Mouse (Mus musculus) midbrain, embryonic 11.5 days (tissue): ENCODE results near the gene Acsbg1. TPM values are rescaled to one million over a fixed set of nuclear protein-coding genes. Genes with fewer than 3 reads are reported as not detected.
"Not testable (repeated sequence)": the region's sequence is repeated elsewhere in the genome, so short reads cannot be mapped to it uniquely, and the experiment has no call there.

Source experiments
- ATAC-seq: fragments of 200-750 bp; cut with Nextera tagmentation; 2 replicates; pipeline ENCODE4 v1.8.0; 2017; ENCODE audit warnings: moderate TSS enrichment, moderate library complexity; ENCODE audit not compliant: low FRiP score
- DNase-seq: peaks from one replicate; pipeline ENCODE4 v3.0.0; 2015; ENCODE audit warnings: low spot score; ENCODE audit errors: missing footprints
- H3K27ac ChIP-seq: fragments of 300-500 bp; sonication (generic); 2 replicates; pipeline ENCODE4 v1.5.1; 2014; ENCODE audit warnings: low read depth, low read length
- H3K27me3 ChIP-seq: fragments of 300-500 bp; sonication (generic); 2 replicates; pipeline ENCODE4 v1.6.1; 2014; ENCODE audit warnings: mild to moderate bottlenecking, low read length, moderate library complexity, mixed read lengths; ENCODE audit not compliant: control insufficient read depth, insufficient read depth
- H3K36me3 ChIP-seq: fragments of 300-500 bp; sonication (generic); 2 replicates; pipeline ENCODE4 v1.6.1; 2014; ENCODE audit warnings: mild to moderate bottlenecking, low read length, moderate library complexity, mixed read lengths; ENCODE audit not compliant: control insufficient read depth, insufficient read depth
- H3K4me1 ChIP-seq: fragments of 300-500 bp; sonication (generic); 2 replicates; pipeline ENCODE4 v1.6.1; 2014; ENCODE audit warnings: low read length; ENCODE audit not compliant: control insufficient read depth, insufficient read depth
- H3K4me2 ChIP-seq: fragments of 300-500 bp; sonication (generic); 2 replicates; pipeline ENCODE4 v1.6.1; 2014; ENCODE audit warnings: mild to moderate bottlenecking, moderate library complexity
- H3K4me3 ChIP-seq: fragments of 300-500 bp; sonication (generic); 2 replicates; pipeline ENCODE4 v1.5.1; 2014; ENCODE audit warnings: low read depth, low read length
- H3K9ac ChIP-seq: fragments of 300-500 bp; sonication (generic); 2 replicates; pipeline ENCODE4 v1.6.1; 2014; ENCODE audit warnings: low read length
- H3K9me3 ChIP-seq: fragments of 300-500 bp; sonication (generic); 2 replicates; pipeline ENCODE4 v1.6.1; 2016; ENCODE audit warnings: low read length; ENCODE audit not compliant: control insufficient read depth
- WGBS: fragments of 180-500 bp; shearing (Covaris S2); extraction: QIAGEN DNeasy Blood & Tissue Kit; methylation state at CpG from one replicate; pipeline ENCODE4 v1.1.7; 2014; 5-methylcytosine and 5-hydroxymethylcytosine counted together
- polyA plus RNA-seq: library from polyadenylated mRNA; unstranded; fragments of >200 nt; fragmentation: Nextera tagmentation; extraction: Ambion mirVana; gene quantifications from 2 replicates; pipeline ENCODE4 v1.2.1, GENCODE M21; 2014

The Acsbg1 gene
- polyA plus RNA-seq, 1 experiment from 2014 or later, result 9.9 TPM

DNA sequence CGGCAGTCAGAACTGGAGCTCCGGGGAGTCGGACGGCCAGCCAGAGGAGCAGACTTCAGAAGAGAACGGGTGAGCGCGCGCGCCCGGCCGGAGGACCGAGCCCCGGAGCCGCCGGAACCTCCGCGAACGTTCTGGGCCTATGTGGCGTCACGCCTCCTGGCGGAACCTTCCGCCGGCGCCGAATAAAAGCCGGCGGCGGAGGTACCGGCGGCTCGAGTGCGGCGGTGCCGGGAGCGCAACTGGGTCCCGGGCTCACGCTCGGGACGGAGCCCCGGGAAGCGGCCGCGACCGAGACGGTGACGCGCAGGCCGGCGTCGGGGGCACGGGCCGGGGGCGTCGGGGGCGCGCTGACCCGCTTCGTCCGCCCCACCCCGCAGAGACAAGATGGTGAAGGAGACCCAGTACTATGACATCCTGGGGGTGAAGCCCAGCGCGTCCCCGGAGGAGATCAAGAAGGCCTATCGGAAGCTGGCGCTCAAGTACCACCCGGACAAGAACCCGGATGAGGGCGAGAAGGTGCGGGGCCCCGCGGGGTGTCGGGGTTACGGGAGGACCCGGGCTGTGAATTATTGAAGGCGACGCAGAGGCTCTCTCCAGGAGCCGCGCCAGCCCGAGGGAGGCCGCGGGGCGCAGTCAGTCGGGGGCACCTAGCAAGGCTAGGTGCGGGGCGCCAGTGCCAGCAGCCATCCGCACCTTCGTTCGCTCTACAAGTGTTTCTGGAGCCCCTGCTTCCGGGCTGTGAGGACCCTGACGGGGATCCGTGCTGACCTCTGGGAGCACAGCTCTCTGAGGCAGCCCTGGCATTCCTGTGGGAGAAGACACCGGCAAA lies 37.9 kb upstream of the Acsbg1 start:
- Histone ChIP-seq H3K9ac (peak overlapping the region; percentile 59), H3K4me3 (peak overlapping the region; percentile 47), H3K9me3 (no peaks in the 10 kb centered on the region), H3K27ac (no peak overlapping the region), H3K4me1 (no peaks in the 10 kb centered on the region), H3K36me3 (no peaks in the 10 kb centered on the region), H3K27me3 (peaks cover 26% of the 10 kb centered on the region), H3K4me2 (peak overlapping the region; percentile 76)
- DNase-seq (peak; percentile 96), ATAC-seq (peak; percentile 77)
- under 1% methylated on average over 91 of the region's 92 CpGs for WGBS

DNA sequence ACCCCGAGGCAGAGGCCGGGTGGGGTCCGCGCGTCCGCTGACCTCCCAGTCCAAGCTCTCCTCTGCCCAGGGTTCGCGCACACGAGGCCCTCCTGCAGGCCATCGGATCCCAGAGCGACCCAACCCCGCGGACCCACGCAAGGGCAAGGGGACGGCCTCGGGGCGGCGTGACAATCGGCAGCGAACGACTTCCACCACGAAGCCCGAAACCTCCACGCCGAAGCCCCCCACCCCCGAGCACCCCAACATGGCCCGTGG lies 37.3 kb upstream of the Acsbg1 start:
- Histone ChIP-seq H3K4me3 (peak overlapping the region; percentile 47), H3K36me3 (no peaks in the 10 kb centered on the region), H3K4me1 (no peaks in the 10 kb centered on the region), H3K9me3 (no peaks in the 10 kb centered on the region), H3K4me2 (peak overlapping the region; percentile 76), H3K27me3 (peaks cover 26% of the 10 kb centered on the region), H3K9ac (peak overlapping the region; percentile 59), H3K27ac (no peak overlapping the region)
- DNase-seq (no peak), ATAC-seq (no peak; the same call in none of the 2 replicates)
- 11% methylated on average over 27 of the region's 27 CpGs for WGBS

DNA sequence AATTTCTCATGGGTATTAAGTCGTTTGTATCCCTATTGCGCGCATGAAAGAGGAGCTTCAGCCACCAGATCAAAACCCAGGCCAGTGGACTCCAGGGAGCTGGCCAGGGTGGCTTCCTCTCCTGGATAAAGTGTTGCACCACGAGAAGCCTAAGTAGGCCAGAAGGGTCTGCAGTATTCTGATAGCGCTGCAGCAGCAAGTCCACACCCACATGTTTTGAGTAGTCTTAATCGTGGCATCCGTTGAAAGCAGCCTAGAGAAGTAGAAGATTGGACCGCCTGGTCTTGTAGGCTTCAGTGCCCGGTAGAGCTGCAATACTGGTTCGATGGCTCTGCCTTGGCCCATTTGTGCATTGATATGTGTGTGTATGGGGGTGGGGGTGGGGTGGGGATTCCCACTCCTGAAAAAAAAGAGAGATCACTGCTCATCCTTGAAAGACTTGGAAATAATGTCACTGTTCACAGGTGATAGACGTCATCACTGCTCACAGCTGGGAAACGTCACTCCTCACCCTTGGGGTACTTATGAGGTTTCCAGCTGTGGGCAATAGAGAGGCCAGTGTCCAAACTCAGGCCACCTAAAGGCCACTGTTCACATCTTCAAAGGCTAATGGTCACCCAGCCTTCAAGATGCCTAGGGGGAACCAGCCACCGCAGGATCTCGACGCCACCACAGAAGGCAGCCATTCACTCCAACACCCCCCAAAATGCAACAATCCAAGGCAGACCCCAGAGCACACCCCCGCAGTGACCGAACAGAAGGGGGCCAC lies 36.8 kb upstream of the Acsbg1 start, which contains the start of gene Dnaja4:
Gene Dnaja4 (plus strand): TSS at position 556 of the 769 bp plus-strand sequence.
- Histone ChIP-seq H3K36me3 (no peaks in the 10 kb centered on the region), H3K9me3 (no peaks in the 10 kb centered on the region), H3K4me2 (peak within 1 kb of the TSS; percentile 76), H3K27ac (no peak within 1 kb of the TSS), H3K27me3 (peaks cover 26% of the 10 kb centered on the region), H3K4me3 (peak within 1 kb of the TSS; percentile 47), H3K4me1 (no peaks in the 10 kb centered on the region), H3K9ac (peak within 1 kb of the TSS; percentile 59)
- 71% methylated on average over 17 of the region's 17 CpGs for WGBS
- DNase-seq (no peak), ATAC-seq (peak; percentile 51)

DNA sequence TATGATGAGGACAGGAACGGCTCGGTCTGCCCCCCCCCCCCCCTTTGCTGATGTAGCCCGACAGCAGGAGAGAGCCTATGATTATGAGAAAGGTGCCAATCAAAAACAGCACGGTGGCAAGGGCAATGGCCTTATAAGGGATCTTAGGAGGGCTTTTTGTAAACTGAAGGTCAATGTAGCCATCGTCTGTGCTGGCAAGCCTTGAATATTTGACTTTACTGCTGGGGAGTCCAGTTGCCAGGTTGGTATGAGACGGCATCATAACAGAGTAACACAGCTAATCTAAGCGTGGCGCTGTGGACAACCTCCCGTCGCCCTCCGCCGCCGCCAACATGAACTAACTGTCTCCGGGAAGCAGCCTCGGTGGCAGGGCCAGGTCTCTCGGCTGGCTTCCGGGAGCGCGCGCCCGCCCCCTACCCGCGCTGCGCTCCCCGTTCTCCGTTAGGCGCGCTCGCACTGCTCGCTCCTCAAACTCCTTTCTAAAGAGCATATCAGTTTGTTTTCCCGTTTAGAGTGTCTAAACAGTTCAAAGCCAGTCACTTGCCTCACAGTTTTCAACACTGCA lies 29.7 kb upstream of the Acsbg1 start:
- not testable (repeated sequence) for H3K36me3 ChIP-seq, H3K27ac ChIP-seq, H3K27me3 ChIP-seq, H3K4me1 ChIP-seq, H3K9me3 ChIP-seq, ATAC-seq
- Histone ChIP-seq H3K4me3 (peak overlapping the region; percentile 21), H3K4me2 (peak overlapping the region; percentile 48), H3K9ac (peak overlapping the region; percentile 56)
- DNase-seq, result peak; percentile 90
- 3% methylated on average over 31 of the region's 31 CpGs for WGBS

DNA sequence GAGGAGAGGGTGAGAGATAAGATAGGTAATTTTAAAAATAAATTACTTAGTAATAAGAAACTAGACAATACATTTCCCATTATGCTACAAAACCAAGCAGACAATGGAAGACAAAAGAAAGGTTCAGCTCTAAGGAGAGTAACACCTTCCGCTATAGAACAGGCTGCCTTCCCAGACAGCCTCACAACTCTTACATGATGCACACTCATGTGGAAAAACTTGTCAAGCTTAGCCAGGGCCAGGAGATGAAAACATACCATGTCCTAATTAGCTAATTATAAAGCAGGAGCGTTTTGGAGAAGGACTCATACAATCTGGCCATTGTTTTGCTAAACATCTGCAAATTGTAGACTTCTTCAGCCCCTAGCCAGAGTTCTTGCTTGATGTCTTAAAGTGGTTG lies 29.0 kb upstream of the Acsbg1 start:
- peak; percentile 19 for DNase-seq
- not testable (repeated sequence) for ATAC-seq, H3K9me3 ChIP-seq, H3K27ac ChIP-seq, H3K9ac ChIP-seq, H3K36me3 ChIP-seq, H3K4me1 ChIP-seq, H3K27me3 ChIP-seq, H3K4me2 ChIP-seq, H3K4me3 ChIP-seq
- WGBS, result 81% methylated on average over 2 of the region's 2 CpGs

DNA sequence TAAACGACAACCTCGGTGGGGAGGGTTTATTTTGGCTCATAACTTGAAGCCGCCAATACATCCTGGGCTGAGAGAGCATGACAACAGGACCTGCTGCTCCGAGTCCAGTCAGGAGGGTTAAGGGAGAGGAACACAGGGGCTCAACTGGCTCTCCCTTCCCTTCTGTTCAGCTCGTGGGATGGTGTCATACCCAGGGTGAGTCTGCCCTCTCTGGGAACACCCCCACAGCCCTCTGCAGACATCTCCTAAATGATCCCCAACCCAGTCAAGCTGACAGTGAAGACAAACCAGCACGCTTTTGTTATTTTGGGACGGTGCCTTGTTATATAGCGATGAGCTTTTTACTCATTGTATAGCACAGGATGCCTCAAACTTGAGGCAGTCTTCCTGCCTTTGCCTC lies 27.8 kb upstream of the Acsbg1 start:
- no peak overlapping the region for H3K4me2 ChIP-seq
- H3K27ac ChIP-seq, result no peak overlapping the region
- H3K36me3 ChIP-seq, result no peaks in the 10 kb centered on the region
- no peak overlapping the region for H3K9ac ChIP-seq
- no peak overlapping the region for H3K4me3 ChIP-seq
- 81% methylated on average over 8 of the region's 8 CpGs for WGBS
- no peaks in the 10 kb centered on the region for H3K9me3 ChIP-seq
- H3K4me1 ChIP-seq, result no peaks in the 10 kb centered on the region
- ATAC-seq (no peak), DNase-seq (peak; percentile 80)
- peaks cover 4% of the 10 kb centered on the region; the same call in 1 of the 2 replicates for H3K27me3 ChIP-seq

DNA sequence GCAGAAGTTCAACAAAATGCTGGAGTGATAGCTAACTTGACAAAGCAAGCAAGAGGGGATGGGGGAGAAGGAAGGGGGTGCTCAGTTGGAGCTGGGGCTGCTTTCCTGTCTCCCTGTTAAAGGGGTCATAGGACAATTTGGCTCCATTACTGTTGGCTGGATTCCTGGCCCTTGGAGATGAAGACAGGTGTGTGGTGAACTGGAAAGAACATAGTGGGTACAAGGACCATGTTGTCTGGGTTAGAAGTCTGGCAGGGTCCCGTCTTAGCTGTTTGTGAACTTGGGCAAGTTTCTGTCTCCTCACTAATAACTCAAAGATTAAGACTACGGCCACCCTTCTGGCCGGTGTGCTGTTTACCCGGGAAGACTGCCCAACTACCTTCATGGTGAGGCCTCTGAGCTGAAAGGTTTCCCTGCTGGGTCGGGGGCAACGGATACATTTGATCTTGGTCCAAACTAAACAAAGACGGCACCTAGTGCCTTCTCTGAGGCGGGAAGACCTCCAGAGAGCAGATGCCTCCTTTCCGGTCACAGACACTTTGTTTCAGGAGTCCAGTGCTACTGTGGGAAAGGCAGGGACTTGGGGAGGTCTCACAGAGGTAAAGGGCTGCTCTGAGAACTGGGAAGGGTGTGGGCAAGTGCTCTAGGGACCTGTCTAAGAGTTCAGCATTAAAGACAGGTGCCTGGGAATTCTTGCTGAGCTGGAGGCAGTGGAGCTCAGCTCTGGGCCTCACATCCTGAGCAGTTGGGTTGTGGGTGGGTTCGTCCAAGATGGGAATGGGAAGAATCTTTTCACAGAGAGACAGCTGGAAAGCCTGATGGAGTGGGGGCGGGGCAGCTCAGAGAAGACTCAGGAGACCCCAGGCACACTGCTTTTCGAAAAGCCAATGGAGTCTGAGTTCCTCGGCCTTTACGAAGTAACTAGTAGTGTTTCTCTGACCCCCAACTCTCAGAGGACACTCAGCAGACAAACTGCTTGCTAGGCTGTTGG lies 25.9 kb upstream of the Acsbg1 start:
- Histone ChIP-seq H3K27ac (no peak overlapping the region), H3K4me2 (no peak overlapping the region), H3K9ac (no peak overlapping the region), H3K9me3 (no peaks in the 10 kb centered on the region), H3K27me3 (peaks cover 4% of the 10 kb centered on the region; the same call in 1 of the 2 replicates), H3K36me3 (no peaks in the 10 kb centered on the region), H3K4me3 (no peak overlapping the region), H3K4me1 (no peaks in the 10 kb centered on the region)
- DNase-seq, result peak; percentile 76
- ATAC-seq, result no peak
- WGBS, result 67% methylated on average over 14 of the region's 14 CpGs

DNA sequence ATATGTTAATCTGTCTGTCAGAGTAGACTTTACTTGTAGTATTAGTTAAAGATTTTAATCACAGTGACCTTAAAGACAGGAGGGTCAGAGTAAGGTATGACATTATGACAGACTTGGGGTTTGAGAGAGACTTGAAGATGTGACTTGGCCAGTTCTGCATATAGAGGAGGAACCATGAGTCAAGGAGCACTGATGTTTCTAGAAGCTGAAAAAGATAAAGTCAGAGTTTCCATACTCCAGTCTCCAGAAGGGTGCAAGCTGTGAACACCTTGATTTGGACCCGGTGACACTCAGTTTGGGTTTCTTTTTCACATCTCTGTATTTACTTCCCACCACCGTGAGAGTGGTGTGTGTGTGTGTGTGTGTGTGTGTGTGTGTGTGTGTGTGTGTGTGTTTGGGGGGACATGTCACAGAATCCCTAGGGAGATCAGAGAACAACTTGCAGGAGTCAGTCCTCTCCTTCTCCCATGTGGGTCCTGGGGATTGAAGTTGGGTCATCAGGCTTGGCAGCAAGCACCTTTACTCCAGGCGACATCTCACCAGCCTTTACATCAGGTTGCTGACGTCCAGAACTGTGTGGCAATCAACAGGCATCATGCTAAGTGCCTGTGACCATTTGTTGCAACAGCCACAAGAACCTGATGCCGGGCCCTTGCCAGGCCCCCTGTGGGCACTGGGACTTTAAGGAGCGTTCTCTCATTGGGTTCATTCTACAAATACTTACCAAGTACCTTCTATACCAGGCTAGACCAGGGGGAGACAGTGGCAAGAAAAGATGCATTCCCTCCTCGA lies 22.3 kb upstream of the Acsbg1 start:
- no peak for DNase-seq
- no peaks in the 10 kb centered on the region for H3K9me3 ChIP-seq
- H3K27me3 ChIP-seq, result no peaks in the 10 kb centered on the region
- H3K4me2 ChIP-seq, result no peak overlapping the region
- no peaks in the 10 kb centered on the region for H3K36me3 ChIP-seq
- no peak overlapping the region for H3K4me3 ChIP-seq
- no peaks in the 10 kb centered on the region for H3K4me1 ChIP-seq
- H3K27ac ChIP-seq, result no peak overlapping the region
- no peak overlapping the region for H3K9ac ChIP-seq
- 72% methylated on average over 7 of the region's 7 CpGs for WGBS
- ATAC-seq, result no peak
